Mouse (Mus musculus) MN1 (cell line): Measurements from ENCODE around the gene Aldh1l1.
"Not testable (repeated sequence)": the region's sequence is repeated elsewhere in the genome, so short reads cannot be mapped to it uniquely, and the experiment has no call there.

Experiments
- DNase-seq: peaks from one replicate; pipeline ENCODE4 v3.0.0-alpha.2; 2016; ENCODE audit warnings: low spot score

The Aldh1l1 gene

DNA sequence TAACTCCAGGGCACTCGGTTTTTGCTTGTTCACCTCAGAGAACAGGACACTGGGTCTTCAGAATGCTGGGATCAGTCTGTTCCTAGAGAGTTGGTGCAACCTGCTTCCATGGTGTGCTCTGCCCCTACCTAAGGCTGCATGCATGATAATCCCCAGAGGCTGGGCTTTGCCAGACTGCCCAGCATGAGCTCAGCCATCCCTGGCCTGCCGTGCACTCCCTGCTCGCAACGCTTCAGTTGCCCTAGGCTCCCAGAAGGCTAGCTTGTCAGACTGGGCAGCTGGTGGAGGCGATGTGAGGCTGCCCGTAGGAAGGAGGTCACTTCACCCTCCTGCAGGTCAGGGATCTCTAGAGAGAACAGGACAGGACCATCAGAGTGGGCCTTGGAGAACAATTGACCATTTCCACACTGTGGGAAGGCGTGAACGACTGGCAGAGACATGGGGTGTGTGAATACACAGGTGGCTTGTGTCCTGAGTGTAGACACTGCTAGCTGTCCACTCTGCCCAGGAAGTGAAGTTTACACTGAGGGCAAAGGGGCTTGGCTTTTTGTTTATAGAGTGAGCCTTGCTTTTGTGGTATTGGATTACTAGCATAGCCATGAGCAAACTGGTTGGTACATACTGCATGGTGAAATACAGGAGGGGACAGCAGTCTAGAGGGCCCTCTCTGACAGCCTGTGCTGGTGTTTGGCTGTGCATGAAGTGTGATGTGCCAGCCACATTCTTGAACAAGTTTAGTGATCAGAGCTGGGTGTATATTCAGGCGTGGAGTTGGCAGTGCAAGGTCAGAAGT, 134.8 kb downstream of the Aldh1l1 start:
- no peak for DNase-seq

DNA sequence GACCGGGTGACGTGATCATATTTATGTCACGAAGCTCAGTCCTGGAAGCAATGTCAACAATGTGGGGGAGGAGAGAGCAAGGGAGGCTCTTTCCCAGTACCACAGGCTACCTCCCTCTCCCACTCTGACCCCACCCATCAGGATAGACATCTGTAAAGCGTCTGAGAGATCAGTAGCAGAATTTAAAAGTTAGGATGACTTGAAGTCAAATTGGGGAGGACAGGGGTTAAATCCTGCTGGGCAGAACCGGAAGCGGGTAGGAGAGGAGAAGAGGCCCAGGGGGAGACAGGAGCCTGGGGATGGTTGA, 135.3 kb downstream of the Aldh1l1 start:
- no peak for DNase-seq

DNA sequence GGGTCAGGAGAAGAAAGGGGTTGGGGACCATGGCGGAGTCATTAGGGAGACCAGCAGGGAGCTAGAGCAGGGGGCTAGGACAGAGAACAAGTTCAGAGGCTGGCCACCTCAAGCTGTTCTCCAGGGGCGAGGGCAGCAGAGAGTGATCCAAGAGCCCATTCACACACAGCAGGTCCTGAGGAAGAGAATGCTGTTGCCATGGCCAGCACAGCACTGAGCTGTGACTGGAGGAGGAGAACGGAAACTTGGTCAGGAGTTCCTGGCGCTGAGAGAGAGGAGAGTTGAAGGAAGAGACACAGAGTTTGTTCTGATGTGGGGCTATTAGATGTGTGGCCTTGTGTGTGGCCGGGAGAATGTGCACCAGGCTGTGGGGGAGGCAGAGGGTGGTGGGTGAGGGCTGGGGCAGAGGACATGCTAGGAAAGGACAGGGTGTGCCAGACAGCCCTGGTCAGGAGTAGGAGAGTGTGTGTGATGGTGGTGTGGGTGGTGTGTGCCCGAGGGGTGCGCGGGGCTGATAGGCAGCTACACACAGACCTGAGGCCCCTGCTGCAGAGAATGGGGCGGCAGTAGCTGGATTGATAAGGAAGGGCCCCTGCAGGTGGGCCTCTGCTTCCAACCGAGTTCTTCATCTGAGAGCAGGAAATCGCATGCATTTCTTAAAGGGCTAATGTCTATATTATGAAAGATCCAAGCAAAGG, 136.7 kb downstream of the Aldh1l1 start:
- DNase-seq, result no peak

DNA sequence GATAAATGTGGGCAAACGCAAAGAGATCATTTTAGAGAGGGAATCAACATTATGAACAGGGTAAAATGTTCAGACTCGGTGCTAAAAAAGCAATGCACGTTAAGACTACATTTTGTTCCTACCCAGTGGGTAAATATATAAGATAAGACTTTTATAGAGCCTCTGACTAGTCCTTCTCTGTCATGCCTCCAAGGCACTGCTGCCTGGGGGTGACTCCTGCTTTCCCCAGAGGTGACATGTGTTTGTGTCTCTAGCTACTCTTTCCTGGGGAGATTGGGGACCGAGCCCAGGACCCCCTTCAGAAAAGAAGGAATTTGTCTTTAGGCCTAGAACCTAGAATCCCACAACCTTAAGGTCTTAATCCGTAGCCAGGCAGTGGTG, 137.2 kb downstream of the Aldh1l1 start:
- no peak for DNase-seq

- DNase-seq, result no peak
Measured at GRCm38 (mm10) chr6:90624184-90624583, 138.0 kb downstream of the Aldh1l1 start.

DNA sequence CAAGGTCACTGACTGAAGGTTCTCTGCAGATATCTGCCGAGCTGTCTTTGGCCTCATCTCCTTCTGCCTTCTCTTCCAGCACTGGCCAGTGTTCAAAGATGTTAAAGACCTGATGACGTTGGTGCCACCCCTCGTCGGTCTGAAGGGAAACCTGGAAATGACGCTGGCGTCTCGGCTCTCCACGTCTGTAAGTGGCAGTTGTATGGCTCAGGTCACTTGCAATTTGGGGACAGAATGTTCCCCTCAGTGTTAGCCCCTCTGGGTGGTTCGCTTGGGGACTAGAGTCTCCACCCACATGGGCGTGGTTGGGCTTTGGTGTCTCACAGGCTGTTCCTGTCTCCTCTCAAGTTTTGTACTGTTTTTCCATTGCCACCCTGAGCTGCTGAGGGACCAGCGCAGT, 138.5 kb downstream of the Aldh1l1 start:
- no peak for DNase-seq

GRCm38 (mm10) chr6:90625207-90625994, 139.2 kb downstream of the Aldh1l1 start:
- no peak for DNase-seq

DNA sequence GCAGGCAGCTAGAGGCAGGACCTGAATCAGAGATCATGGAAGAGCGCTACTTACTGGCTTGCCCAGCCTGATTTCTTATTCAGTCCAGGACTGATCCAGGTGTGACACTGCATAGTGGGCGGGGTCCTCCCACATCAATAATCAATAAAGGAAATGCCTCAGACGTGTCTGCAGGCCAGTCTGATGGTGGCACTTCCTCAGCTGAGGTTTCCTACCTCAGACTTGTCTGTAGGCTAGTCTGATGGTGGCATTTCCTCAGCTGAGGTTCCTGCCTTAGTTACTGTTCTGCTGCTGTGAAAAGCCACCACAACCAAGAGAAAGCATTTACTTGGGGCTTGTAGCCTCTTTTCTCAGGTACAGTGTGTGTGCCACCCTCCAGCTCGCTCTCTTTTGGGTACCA, 141.3 kb downstream of the Aldh1l1 start:
- no peak for DNase-seq

GRCm38 (mm10) chr6:90629506-90629905, 143.3 kb downstream of the Aldh1l1 start:
- DNase-seq, result no peak

- no peak for DNase-seq
Measured at GRCm38 (mm10) chr6:90630427-90630826, 144.2 kb downstream of the Aldh1l1 start.

- not testable (repeated sequence) for DNase-seq
Measured at GRCm38 (mm10) chr6:90632526-90632925, 146.3 kb downstream of the Aldh1l1 start.

DNA sequence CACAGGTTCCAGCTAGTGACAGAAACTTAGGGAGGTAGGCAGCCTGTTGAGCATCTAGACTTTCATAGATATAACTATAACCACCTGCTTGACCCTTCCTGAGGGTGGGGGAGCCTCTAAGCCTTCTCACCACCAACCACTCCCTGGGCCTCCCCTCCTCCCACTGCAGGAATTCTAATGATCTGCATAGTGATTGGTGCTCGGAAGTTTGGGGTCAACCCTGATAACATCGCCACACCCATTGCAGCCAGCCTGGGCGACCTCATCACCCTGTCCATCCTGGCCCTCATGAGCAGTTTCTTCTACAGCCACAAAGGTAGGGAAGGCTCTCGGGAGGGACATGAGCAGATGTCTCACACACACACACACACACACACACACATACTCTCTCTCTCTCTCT, 148.9 kb downstream of the Aldh1l1 start:
- no peak for DNase-seq

DNA sequence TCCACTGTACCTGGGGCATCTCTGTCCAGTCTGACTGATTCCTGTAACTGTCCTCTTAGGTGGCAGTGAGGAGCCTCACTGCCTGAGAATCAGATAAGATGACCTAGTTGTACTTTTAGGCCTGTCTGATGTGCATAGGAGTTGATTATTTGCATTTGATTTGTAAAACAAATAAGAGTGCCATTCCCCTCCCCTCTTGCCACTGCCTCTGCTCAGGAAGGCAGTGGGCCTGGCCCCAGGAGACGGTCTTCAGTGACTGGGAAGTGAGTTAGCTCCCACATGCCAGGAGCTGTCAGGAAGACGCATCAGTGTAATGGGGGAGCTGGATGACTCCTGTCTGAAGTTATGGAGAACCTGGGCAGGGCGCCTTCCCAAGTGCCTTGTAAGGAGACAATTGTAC, 149.4 kb downstream of the Aldh1l1 start:
- no peak for DNase-seq

DNA sequence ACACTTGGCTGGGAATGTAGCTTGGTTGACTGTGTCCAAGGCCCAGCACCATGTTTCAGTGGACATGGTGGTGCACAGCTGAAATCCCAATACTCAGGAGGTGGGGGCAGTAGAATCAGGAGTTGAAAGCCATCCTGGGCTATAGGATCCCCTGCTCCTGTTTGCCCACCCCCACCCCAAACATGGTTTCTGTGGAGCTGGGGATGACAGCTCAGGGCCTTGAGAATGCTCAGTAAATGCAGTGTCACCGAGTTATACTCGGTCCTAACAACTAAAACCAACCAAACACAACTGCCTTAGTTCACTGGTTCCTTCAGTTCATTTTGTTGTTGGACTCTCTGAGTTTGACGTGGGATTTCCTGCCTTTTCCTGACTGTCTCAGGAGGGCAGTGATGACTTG, 156.8 kb downstream of the Aldh1l1 start:
- no peak for DNase-seq

DNA sequence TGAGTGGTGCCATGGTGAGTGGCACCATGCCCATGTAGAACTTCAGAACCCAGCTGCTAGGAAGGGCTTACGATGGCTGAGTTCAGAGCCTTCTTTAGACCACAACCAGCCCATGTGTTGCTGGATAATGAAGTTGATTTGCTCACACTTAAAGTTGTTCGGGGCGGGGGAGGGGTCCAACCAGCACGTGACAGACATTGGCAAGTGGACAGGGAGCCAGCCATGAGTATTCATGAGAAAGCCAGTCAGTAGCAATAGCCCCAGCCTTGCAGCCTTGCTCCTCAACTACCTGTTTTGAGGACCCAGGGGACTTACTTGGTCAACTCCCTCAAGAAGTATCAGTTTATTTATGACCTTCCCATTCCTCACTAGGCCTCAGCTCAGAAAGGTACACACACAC, 158.7 kb downstream of the Aldh1l1 start:
- no peak for DNase-seq

DNA sequence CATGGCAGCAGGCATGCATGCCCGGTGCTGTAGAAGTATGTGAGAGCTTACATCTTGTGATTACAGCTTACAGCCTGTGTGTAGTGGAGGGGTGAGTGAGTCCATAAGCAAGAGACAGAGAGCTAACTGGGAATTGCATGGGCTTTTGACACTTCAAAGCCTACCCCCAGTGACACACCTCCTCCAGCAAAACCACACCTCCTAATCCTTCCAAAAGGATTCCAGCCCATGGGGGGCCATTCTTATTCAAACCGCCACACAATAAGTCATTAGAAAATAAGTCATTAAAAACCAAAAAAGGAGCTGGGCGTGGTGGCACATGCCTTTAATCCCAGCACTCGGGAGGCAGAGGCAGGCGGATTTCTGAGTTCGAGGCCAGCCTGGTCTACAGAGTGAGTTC, 162.2 kb downstream of the Aldh1l1 start:
- no peak for DNase-seq

DNA sequence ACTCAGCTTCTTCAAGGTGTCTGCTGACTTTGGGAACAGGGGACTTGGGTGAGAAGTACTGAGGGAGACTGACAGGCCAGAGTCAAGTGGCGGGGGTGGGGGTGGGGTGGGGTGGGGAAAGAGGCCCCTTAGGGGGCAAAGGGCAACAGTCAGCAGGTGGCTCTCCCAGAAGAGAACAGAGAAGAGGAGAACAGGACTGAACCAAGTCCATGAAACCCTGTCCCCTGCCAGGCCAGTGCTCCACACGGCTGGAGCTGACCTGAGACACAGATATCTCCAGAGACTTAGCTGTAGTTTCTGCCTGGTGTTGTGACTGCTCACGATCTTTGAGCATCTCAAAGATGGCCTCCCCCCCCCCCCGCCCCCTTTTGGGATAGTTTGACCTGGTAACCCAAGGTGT, 163.1 kb downstream of the Aldh1l1 start:
- DNase-seq, result no peak
